Mouse (Mus musculus) layer of hippocampus, adult 8-10 months (tissue): ENCODE data around the gene St3gal5. TPM values are rescaled to one million over a fixed set of nuclear protein-coding genes. Genes with fewer than 3 reads are reported as not detected.
A peak's percentile ranks its signal among the peaks of the same experiment; 100 is the strongest.

Experiments
- DNase-seq, 2 experiments: peaks; one replicate each; pipeline ENCODE4 v3.0.0; 2022; ENCODE audit warnings: low spot score in 2 of 2
- total RNA-seq, 4 experiments: library from RNA; stranded (reverse); gene quantifications; 2 replicates each; pipeline ENCODE4 v1.2.4; 2022

St3gal5 gene
- total RNA-seq, 4 experiments from 2014 or later = 103 to 108 (median 105) TPM

DNA sequence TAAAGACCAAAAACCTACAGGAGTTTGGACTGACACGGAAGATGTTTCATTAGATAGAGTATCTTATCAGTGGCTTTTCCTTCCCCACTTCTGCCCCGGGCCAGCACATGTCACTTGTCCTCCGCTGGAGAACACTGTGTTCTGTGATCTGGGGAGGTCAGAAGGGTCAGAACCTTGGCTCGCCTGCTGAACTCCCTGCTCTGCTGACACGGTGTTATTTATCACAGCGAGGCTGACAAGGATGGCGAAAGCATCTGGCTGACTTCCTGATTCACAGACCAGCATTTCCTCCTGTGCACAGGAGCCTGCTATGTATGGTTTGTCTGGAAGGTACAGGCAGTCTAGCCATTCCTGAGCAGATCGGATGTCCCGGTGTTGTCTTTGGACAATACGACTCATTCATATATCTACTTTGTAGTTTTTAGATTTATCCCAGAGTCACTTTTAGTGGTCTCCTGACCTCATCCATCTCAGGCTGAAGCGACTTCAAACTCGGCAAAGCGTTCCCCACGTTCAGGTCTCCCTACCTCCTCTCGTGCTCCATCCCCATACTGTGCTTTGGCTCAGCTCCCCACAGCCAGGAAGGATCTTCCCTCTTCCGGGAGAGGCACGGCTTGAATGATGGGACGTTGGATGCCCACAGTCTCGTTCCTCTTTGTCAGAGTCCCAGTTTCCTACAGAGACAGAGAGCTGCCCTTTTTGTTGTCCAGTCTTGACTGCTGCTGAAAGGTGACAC lies 64.9 kb downstream of the St3gal5 start:
- DNase-seq = no peak

DNA sequence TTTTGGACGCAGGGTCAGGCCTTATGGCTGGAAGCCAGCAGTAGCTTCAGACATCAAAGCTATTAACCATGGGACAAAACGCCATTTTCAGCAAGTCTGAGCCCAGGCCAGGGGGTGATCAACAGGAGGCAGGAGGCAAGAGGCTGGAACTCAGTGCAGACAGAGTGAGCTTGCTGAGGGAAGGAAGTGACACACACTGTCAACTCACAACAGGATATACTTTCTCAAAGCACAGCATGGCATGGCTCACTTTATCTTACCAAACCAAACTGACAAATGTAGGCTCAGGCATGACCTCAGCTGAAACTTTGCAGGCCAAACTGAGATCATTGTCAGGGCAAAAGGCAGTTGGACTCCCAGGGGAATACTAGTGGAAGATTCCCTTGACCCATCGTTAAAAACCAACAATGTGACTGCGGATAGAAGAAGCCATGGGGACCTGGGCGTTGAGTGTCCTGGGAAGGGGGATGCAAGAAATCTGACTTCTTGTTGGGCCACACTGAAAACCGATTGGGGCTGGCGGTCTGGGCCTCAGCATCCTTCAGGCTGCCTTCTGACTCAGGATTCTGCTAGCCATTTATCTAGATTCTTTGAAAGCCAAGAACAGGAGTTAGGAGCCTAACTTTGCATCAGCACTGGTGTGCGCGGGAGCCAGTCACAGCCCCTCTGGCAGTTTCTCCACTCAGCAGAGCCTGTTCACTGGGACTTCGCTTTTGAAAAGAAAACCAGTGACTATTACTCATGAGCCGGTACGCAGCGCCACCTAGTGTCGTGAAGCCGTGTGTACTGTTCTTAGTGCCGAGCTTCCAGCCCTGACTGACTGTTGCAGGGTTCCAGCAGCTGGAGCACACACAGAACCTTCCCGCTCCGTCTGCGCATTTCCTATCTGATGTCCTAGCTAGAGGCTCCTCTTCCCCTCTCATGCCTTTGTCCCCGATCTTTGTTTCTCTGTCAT lies 67.2 kb downstream of the St3gal5 start:
- peak; percentile 77 to 93 for DNase-seq

DNA sequence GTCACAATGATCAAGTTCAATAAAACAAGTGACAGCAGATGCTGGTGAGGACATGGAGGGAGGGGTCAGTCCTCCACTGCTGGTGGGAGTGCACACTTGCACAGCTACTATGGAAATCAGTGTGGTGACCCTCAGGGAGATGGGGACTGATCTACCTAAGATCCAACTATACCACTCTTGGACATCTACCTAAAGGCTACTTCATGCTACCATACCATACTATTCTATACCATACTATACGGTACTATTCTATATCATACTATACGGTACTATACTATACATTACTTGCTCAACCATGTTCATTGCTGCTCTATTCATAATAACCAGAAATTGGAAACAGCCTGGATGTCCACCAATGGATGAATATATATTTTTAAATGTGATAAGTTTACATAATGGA lies 68.5 kb downstream of the St3gal5 start:
- DNase-seq = no peak

DNA sequence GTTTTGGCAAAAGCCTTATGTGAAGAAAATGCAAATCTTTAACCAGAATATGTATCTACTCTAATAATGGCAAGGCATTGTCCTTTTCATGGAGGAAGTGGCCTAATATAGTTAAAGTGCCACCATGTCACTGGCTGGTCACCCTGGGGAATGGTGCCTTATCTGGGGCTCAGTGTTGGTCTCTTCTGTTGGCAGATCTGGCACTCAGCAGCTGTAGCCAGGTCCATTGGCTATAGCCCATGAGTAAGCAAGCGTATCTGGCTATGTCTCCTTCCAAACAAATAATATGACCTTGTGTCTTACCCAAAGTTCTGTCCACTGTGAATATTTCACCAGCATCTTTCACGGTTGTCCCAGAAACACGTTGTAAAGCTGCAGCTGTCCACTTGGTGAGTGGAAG lies 74.0 kb downstream of the St3gal5 start:
- DNase-seq = no peak

DNA sequence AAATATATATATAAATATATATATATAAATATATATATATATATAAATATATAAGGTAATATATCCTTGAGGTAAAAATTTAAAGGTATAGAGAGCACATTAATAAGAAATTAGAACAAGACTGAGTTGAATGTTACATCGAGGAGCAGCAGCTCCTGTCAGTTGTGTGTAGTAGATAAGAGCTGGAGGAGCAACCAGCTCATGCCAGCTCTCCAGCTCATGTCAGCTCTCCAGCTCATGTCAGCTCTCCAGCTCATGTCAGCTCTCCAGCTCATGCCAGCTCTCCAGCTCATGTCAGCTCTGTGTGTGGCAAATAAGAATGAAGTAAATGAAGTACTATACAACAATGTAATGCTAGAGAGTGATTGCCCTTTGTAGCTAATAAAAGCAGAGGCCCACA lies 76.0 kb downstream of the St3gal5 start:
- DNase-seq = no peak

DNA sequence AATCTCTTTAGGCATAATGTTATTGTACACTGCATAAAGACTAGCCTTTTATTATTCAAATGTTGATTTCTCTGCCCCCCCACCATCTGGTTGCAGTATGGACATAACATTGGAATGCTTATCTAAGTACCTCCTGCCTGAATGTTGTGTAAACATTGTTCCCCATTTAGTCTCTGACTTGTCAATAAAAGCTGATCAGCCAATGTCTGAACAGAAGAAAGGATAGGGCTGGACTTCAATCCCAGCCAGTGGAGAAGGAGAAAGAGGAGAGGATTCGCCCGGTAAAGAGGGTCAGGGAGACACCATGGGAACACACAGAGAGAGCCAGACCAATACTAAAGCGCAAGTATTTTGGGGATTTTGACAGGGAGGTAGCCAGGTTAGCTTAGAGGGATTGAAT lies 78.0 kb downstream of the St3gal5 start:
- no peak for DNase-seq

DNA sequence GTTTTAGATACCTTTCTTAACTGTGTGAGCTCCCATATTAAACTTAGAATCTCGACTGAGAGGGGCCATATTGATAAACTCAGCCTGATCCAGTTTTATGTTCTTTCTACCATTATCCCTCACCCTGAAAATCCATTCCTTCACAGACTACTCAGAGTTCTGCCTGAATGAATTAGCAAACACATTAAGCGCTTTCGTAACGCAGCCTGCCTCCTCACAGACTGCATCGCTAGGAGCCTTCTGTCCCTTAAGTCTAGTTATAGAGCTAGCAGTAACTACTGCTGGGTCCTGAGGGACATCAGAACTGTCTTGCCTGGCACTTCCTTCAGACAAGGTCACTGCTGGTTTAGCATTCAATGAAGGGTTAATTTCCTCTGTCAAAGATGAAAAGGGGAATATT lies 78.6 kb downstream of the St3gal5 start:
- DNase-seq = no peak

DNA sequence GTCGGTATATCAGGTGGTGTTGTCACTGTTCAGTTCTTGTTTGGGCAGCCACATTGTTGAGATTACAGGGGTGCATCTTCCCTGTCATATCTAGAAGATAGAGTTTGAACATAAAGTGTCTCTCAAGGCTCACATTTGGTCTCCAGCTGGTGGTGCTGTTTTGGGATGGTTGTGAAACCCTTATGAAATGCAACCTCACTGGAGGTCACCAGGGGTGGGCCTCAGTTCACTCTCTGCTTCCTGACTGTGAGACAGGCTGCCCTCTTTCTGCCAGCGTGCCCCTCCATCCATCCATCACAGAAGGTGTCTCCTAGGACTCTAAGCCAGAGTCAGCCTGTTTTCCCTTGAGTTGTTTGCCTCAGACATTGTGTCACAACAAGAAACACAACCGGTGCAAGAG lies 80.0 kb downstream of the St3gal5 start:
- DNase-seq = no peak

DNA sequence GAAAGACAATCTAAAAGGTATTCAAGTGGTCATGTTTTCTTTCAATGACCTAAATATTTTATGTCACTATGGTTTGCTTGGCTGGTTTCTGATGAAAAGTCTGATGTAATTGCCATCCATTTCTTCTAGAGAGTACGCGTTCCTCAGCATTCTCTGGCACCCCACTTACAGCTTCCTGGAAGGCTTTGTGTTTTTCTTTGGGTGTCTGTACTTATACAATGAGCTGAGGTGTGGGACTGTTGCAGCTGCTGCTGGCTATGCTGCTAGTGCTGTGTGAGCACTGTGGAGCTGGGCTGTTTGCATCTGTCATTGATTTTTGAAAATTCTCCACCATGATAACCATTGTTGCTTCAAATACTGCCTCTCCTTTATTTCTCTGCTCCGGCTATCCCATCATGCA lies 81.6 kb downstream of the St3gal5 start:
- no peak for DNase-seq

DNA sequence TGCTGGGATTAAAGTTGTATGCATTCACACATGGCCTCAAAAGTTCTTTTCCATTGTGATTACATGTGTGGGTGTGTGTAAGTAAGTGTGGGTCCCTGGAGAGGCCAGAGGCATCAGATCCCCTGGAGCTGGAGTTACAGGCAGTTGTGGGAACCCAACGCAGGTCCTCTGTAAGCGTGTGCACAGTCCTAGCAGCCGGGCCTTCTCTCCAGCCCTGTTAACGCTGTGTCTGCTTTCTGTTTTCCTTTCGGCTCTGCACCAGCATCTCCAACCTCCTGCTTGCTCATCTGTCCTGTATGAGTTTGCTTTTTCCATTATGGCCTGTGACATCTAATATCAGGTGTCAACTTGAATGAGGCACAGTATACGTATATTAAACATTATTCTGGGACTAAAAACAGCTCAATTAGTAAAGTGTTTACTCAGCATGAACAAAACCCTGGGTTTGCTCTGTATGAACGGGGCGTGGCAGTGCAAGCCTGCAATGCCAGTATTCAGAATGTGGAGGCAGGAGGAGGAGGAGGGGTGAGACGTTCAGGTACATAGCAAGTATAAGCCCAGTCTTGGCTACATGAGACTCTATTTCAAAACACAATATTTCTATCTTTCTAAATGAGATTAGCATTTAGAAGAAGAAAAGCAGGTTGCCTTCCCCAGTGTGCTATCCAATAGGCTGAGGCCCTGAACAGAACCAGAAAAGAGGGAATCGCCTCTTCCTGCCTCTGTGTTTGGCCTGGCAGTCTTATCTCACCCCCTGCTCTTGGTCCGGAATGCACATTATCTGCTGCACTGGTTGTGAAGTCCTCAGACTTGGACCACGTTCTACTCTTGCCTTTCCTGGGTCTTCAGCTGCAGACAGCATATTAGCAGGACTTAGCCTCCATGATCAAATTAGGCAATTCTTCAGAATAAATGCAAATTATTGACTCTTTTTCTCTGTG lies 82.4 kb downstream of the St3gal5 start:
- no peak for DNase-seq

DNA sequence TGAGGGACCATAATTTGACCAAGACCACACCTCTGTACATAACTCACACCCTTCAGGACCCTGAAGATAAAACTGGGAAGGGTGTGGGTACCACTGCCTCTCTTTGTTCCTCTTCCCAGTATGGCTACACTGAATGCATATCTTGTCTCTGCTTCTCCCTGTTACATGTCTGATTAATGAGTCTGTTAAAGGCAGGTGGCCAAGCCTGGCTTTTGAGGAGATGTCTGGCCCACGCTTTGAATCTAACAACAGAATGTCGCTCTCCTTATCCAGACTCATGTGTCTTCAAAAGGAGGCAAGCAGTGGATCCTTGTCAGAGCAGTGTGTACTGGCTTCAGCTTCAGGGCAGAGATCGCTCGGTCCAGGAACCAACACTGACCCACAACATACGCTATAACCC lies 87.2 kb downstream of the St3gal5 start:
- DNase-seq = peak; percentile 27 to 33

DNA sequence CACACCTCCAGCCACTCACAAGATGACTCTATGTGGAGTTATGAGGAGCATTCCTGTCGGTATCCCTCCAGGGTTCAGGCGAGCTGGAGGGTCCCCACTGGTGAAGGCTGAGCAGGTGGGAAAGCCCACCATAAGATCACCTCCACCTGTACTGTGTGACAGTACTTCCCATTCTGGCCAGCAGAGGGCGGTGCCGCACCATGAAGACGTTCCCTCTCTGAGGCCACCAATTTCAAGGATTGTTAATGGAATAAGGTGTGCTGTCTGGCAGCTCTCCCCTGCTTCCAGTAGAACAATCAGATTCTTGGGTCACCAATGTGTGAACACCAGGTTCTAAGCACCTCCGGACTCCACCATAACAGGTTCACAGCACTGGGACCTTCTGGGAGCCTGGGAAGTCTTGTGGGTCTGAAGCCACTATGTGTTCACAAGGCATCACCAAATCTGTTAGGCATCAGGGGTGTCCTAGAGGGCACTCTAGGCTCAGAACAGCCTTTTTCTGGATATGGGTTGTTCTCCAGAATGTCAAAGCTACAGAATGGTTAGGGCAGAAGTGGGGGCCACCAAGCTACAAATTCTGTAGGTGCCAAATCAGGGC lies 88.6 kb downstream of the St3gal5 start:
- peak; percentile 54 to 85 for DNase-seq

DNA sequence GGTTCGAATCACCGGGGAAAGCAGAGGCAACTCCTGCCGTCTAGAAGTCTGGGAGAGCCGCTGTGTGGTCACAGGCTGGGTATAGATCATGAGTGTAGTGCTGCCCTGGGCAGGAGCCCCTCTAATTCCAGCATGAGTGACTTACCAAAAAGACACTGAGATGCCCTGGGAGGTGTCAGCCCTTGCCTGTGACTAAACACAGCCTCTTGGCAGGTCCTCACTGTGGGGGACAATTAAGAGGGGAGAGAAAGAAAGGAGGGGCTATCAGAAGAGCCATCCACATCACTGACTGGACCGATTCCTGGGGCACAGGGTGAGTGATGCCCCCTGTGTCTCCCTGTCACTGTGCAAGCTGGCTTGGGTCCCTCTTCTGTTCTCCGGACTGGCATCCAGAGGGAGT lies 89.4 kb downstream of the St3gal5 start:
- no peak for DNase-seq

DNA sequence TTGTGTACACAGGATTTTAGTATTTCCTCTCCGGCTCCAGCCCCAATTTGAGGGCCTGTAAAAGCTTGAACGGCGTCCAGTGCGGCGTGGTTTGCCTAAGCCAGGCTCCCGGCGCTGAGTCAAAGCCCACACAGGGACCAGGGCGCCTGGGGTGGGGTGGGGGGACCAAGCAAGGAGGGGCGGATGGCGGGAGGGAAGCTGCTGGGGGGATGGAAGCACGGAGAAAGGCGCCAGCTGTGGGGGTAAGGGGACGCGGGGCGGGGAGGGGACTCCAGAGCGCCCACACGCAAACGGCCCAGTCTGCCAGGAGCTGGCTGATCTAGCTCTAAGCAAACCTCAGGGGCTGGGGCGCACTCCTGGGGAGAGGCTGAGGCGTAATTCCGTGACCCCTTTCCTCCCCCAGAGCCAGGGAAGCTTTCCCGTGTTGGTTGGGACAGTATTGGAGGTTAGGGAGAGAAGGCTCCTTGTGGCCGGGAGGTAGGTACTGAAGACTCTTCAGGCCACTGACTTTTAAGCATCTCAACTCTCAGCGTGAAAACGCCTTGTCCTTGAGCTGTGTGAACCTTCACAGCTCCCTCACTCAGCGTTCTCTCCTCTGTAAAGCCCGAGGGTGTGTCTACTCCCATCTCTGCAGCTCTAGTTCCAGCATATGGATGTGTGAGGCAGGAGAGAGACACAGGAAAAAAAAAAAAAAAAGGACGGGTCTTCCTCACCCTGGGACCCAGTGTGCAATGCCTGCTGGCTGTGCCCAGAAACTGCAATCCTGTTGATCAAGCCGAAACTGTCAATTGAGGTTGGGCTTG lies 91.9 kb downstream of the St3gal5 start:
- DNase-seq = no peak

DNA sequence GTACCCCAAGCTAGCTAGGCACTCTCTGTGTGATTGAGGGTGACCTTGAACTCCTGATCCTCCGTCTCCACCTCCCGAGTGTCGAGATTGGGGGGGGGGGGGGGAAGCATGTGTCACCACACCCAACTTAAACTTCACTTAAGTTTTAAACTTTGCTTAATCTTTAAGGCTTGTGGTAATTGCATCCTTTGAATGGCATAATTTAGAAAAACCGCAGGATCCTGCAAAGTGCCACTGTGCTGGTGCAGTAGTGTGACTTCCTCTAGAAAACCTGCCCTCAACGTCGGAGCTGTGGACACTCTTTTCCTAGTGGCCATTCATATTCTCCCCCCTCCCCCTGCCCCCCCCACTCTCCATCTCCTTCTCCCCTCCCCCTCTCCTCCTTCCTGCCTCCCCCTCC lies 92.7 kb downstream of the St3gal5 start:
- no peak for DNase-seq

DNA sequence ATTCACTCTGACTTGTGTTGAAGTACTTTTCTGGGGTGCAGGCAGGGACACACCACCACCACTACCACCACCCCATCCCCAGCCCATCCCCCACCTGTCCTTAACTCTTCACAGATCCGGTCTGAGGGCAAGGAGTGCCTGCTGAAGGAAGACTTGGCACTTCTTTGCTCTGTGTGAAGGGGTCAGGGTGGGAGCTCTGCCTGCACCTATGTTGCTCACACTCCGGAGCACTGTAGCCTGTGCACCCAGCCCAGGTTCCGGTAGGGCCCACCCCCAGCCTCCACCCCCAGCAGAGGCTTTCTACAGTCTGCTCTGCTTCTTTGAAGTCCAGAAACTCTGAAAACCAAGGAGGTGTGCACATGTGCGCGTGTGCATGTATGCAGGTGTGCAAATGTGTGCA lies 93.2 kb downstream of the St3gal5 start:
- no peak for DNase-seq

DNA sequence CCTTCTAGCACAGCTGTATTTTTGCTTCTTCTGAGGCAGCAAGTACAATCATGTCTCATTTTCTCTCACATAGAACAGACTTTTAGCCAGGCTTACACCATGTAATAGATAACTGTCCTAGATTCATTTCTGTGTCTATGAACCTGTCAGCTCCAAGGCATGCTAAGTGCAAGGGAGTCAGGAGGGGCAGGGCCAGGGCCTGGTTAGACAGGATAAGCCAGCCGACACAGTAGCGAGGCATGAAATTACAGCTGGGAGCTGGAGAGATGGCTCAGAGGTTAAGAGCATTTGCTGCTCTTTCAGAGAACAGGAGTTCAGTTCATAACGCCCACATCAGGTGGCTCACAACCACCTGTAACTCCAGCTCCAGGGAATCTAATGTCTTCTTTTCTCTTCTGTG lies 99.3 kb downstream of the St3gal5 start:
- DNase-seq = no peak

DNA sequence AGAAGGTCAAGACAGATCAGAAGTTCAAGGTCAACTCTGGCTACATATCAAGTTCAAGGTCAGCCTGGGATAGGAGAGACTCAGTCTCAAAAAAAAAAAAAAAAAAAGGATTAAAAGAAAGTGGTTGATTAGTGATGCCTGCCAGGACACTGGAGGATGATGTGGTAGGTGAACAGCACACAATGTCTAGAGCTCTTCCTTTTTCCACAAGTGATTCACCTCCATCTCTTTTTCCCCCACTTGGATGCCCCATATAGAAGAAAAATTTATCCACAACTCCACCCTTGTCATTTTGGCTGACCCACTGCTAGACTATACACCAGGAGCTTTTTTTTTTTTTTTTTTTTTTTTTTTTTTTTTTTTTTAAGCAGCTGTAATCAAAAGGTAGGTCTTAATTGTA lies 100.1 kb downstream of the St3gal5 start:
- no peak for DNase-seq

DNA sequence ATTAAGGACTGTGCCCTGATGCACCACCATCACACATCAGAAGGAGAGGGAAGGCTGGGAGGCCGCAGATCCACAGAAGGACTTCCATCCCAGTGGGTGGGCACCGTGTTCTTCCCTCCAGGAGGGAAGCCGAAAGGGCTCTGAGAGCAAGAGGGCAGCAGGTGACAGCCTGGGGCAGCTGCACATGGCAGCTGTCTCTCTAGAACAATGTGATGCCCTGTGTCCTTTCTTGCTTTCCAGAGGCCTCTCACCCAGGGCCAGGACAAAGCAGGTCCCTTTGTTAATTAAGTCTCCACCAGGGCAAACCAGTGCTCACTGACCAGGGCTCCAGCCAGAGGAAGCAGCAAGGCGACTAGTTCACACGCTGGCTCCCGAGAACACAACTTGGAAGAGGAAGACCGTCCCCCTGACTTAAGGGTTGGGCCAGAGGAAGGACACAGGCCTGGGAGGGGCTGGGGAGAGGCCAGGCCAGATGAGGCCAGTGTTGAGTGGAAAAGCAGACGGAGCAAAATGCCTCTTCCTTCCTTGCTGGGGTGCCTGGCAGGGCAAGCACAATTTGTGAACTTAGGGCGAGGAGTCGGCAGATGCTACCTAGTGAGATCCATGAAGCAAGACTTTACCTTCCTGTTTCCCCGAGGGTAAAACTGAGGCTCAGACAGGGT lies 103.3 kb downstream of the St3gal5 start:
- no peak for DNase-seq

DNA sequence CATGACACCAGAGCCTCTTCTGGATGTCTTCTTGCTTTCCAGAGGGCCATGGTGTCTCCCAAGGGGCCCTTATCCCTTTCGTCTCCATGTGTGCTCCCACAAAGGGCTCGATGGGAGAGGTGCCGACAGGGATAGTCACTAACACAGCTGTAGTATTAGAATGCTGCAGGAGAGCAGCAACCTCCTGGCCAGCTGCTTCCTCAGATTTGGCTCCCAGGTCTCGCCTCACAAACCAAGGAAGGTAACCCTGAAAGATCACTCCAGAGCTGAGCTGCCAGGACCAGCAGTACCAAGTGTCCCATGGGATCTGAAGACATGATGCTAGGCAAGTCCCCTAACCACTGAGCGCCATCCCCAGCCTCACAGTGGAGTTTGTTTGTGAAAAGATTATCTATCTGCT lies 105.3 kb downstream of the St3gal5 start:
- no peak for DNase-seq
